Mouse (Mus musculus) small intestine, adult 2 months (tissue): ENCODE data around the gene Zfp462. TPM values are rescaled to one million over a fixed set of nuclear protein-coding genes. Genes with fewer than 3 reads are reported as not detected.

Experiments used
- H3K27ac ChIP-seq: fragments of 200-500 bp; 2 replicates; pipeline ENCODE4 v1.5.1; 2012; ENCODE audit warnings: low read depth, low read length, control low read depth, inconsistent platforms; ENCODE audit not compliant: insufficient read depth
- H3K27me3 ChIP-seq: fragments of 200-500 bp; 2 replicates; pipeline ENCODE4 v1.6.1; 2012; ENCODE audit warnings: mild to moderate bottlenecking, moderate library complexity, low read length, inconsistent platforms; ENCODE audit not compliant: control insufficient read depth, insufficient read depth
- H3K36me3 ChIP-seq: fragments of 200-500 bp; 2 replicates; pipeline ENCODE4 v1.6.1; 2012; ENCODE audit warnings: mild to moderate bottlenecking, low read length, control low read depth, inconsistent platforms; ENCODE audit not compliant: control insufficient read depth, insufficient read depth
- H3K4me1 ChIP-seq: fragments of 200-500 bp; 2 replicates; pipeline ENCODE4 v1.6.1; 2012; ENCODE audit warnings: low read length, inconsistent platforms, mixed read lengths; ENCODE audit not compliant: control insufficient read depth, insufficient read depth, insufficient read length
- H3K4me3 ChIP-seq: fragments of 200-500 bp; 2 replicates; pipeline ENCODE4 v1.5.1; 2012; ENCODE audit warnings: low read depth, mild to moderate bottlenecking, control low read depth, inconsistent platforms, low read length, moderate library complexity
- CTCF ChIP-seq: fragments of 200-500 bp; IDR thresholded peaks from 2 replicates; pipeline ENCODE4 v1.5.1; 2012; ENCODE audit warnings: low read depth, mild to moderate bottlenecking, control low read depth, inconsistent platforms, low read length, moderate library complexity, mixed read lengths; ENCODE audit not compliant: insufficient replicate concordance, insufficient read length; ENCODE audit errors: extremely low read depth
- POLR2A ChIP-seq: fragments of 200-500 bp; IDR thresholded peaks from 2 replicates; pipeline ENCODE4 v1.6.1; 2012; ENCODE audit warnings: low read depth, mild to moderate bottlenecking, control low read depth, inconsistent platforms, low read length, moderate library complexity
- WGBS: fragments of 180-500 bp; shearing (Covaris S2); methylation state at CpG from one replicate; pipeline ENCODE4 v1.1.7; 2018; 5-methylcytosine and 5-hydroxymethylcytosine counted together
- polyA plus RNA-seq: library from polyadenylated mRNA; depleted of rRNA; stranded (reverse); fragments of >200 nt; gene quantifications from 2 replicates; pipeline ENCODE4 v1.2.3, GENCODE M21; 2012

Zfp462 gene
- polyA plus RNA-seq, 1 experiment: 2.3 TPM

- 39% methylated on average over 10 of the region's 10 CpGs for whole genome bisulfite sequencing
- H3K36me3 ChIP-seq: no peaks in the 10 kb centered on the region
- H3K27me3 ChIP-seq: no peaks in the 10 kb centered on the region
- H3K27ac ChIP-seq: no peak overlapping the region
- TF ChIP-seq POLR2A: no peak
- no peak for TF ChIP-seq CTCF
- no peak overlapping the region for H3K4me3 ChIP-seq
- H3K4me1 ChIP-seq: no peaks in the 10 kb centered on the region
These were observed 173.1 kb downstream of the Zfp462 start for GRCm38 (mm10) chr4:55117839-55118487.

DNA sequence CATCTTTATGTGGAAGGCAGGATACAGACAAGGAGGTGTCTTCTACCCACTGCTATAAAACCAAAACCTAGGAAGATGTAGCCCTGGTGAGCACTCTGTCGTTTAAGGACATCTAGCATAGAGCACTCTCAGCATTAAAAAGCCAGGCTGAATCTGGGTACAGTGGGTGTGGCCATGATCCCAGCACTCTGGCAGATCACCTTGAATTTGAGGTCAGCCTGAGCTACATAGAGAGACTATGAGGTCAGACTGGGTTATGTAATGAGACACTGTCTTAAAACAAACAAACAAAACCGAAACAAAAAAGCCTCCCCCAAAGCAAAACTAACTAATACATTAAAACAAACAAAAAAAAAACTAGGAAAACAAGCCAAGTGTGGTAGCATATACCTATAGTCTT is 176.3 kb downstream of the Zfp462 start:
- 49% methylated on average over 2 of the region's 2 CpGs for WGBS
- H3K36me3 ChIP-seq: no peaks in the 10 kb centered on the region
- H3K4me1 ChIP-seq: peaks cover 7% of the 10 kb centered on the region; the same call in 1 of the 2 replicates
- no peak overlapping the region for H3K27ac ChIP-seq
- no peak overlapping the region for H3K4me3 ChIP-seq
- no peaks in the 10 kb centered on the region for H3K27me3 ChIP-seq
- TF ChIP-seq CTCF: no peak
- no peak for TF ChIP-seq POLR2A

DNA sequence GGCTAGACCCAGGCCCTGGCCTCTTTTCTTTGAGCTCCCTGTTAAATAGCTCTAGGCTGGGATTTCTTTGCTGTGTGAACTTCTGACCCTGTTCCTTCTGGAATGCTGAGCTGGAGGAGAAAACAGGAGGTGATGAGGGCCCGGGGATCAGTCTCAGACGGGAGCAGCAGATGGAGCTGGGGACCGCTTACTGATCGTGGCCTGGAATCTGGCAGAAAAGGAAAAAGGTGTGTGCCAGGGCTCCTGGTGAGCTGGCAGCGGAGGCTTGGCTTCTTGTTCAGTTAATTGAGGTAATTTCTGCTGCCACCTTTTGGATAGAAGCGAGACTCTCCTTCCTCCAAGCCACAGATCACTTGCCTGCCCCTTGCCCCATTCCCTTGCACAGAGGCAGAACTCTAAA is 177.1 kb downstream of the Zfp462 start:
- Histone ChIP-seq H3K4me1 (peaks cover 12% of the 10 kb centered on the region), H3K4me3 (no peak overlapping the region), H3K36me3 (no peaks in the 10 kb centered on the region), H3K27me3 (no peaks in the 10 kb centered on the region), H3K27ac (no peak overlapping the region)
- TF ChIP-seq POLR2A: no peak
- no peak for TF ChIP-seq CTCF
- 69% methylated on average over 6 of the region's 6 CpGs for WGBS

GRCm38 (mm10) chr4:55124126-55124525 is 179.3 kb downstream of the Zfp462 start:
- Histone ChIP-seq H3K27me3 (no peaks in the 10 kb centered on the region), H3K4me1 (peaks cover 17% of the 10 kb centered on the region), H3K36me3 (no peaks in the 10 kb centered on the region), H3K27ac (no peak overlapping the region), H3K4me3 (no peak overlapping the region)
- TF ChIP-seq CTCF: no peak
- TF ChIP-seq POLR2A: no peak
- 86% methylated on average over 3 of the region's 3 CpGs for WGBS

DNA sequence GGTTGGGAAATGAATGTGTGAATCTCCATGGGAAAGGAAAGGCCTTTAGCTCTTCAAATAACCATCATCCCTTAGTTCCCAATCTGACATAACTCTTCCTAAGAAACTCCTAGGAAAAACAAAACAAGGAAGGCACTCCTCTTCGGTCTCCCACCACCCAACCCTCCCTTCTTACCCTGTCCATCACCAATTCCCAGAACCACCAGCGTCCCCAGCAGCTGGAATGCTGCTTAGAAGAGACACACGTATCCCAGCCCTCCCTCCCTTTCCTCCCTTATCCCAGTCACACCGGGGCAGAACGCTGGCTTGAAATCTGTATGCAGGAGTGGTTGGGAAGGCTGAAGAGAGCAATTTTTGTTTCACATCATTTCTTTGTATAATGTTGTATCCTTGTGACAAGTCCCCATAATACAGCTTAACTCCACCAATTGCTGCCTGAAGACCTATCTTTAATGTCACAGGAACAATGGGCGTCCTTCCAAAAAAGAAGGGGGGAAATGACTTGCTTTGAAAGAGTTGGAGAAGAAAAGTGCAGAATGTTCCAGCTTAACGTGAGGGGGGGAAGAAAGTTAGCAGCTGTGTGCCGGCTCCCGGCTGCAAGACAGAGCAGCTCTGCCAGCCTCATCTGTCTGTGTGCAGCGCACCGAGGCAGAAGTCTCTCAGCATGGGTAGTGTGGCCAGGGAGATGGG is 180.3 kb downstream of the Zfp462 start:
- WGBS: 56% methylated on average over 11 of the region's 11 CpGs
- Histone ChIP-seq H3K4me1 (peaks cover 17% of the 10 kb centered on the region), H3K4me3 (no peak overlapping the region), H3K36me3 (no peaks in the 10 kb centered on the region), H3K27me3 (no peaks in the 10 kb centered on the region), H3K27ac (no peak overlapping the region)
- TF ChIP-seq CTCF: no peak
- no peak for TF ChIP-seq POLR2A

- Histone ChIP-seq H3K36me3 (no peaks in the 10 kb centered on the region), H3K27me3 (no peaks in the 10 kb centered on the region), H3K27ac (no peak overlapping the region), H3K4me3 (no peak overlapping the region), H3K4me1 (peaks cover 17% of the 10 kb centered on the region)
- WGBS: 30% methylated on average over 4 of the region's 4 CpGs
- no peak for TF ChIP-seq CTCF
- no peak for TF ChIP-seq POLR2A
These were observed 180.8 kb downstream of the Zfp462 start for GRCm38 (mm10) chr4:55125738-55126054.

DNA sequence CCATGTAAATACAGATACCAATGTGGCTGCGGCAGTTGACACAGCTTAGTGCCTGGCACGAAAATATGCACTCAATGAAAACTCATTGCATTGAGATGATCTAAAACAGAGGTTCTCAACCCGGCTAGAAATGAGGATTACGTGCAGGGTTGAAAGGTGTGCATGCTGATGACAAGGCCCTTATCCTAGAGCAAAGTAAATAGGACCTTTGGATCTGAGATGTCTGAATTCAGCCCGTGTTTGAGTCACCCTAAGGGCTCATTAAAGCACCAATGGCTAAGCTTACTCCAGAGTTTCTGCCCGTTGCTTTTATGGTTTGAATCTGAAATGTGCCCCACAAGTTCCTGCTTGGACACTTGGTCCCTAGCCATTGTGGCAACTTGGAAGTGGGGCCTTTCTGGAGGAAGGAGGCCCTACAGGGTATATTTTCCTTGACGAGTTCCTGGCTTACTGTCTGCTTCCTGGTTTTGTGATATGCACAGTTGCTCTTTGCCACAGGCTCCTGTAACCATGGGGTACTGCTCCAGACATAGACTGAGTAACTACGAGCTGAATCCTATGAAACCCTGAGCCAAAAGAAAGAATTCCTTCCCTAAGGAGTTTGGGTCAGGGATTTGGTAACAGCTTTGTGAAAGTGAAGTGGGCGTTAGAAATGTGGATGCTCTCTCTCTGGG is 182.5 kb downstream of the Zfp462 start:
- H3K27me3 ChIP-seq: no peaks in the 10 kb centered on the region
- no peaks in the 10 kb centered on the region for H3K36me3 ChIP-seq
- H3K4me3 ChIP-seq: no peak overlapping the region
- TF ChIP-seq CTCF: no peak
- TF ChIP-seq POLR2A: no peak
- H3K27ac ChIP-seq: no peak overlapping the region
- peaks cover 17% of the 10 kb centered on the region for H3K4me1 ChIP-seq
- 46% methylated on average over 9 of the region's 9 CpGs for WGBS
